Mouse (Mus musculus) heart, adult 18-20 months (tissue): ENCODE data around the gene Rbfox2. TPM values are rescaled to one million over a fixed set of nuclear protein-coding genes. Genes with fewer than 3 reads are reported as not detected.
"Not testable (repeated sequence)": the region's sequence is repeated elsewhere in the genome, so short reads cannot be mapped to it uniquely, and the experiment has no call there.

Experiments used
- DNase-seq, 2 experiments: peaks; one replicate each; pipeline ENCODE4 v3.0.0; 2021 to 2022; ENCODE audit warnings: mixed read lengths in 1 of 2
- total RNA-seq, 2 experiments: library from RNA; stranded (reverse); gene quantifications; 2 replicates each; pipeline ENCODE4 v1.2.3; 2021

Rbfox2 gene
- total RNA-seq, 2 experiments from 2014 or later: 86.5 to 90.5 TPM

DNA sequence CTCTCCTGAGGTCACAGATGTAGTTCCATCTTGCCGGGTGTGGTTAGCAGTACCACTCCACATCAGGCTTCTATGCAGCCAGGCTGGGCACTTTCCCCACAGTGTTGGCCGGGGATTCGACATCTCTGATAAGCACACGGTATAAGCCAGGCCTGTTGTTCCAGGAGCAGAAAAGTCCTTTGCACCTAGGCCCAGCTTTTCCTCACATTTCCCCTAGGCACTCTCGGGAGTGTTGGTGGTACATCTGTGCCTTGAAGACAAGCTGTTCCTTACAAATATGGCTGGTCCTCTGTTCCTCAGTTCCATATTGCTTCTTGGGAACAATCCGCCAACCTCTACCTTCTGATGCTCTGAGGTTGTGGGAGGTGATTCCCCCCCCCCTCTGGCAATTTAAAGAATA, 240.6 kb downstream of the Rbfox2 start:
- no peak for DNase-seq

DNA sequence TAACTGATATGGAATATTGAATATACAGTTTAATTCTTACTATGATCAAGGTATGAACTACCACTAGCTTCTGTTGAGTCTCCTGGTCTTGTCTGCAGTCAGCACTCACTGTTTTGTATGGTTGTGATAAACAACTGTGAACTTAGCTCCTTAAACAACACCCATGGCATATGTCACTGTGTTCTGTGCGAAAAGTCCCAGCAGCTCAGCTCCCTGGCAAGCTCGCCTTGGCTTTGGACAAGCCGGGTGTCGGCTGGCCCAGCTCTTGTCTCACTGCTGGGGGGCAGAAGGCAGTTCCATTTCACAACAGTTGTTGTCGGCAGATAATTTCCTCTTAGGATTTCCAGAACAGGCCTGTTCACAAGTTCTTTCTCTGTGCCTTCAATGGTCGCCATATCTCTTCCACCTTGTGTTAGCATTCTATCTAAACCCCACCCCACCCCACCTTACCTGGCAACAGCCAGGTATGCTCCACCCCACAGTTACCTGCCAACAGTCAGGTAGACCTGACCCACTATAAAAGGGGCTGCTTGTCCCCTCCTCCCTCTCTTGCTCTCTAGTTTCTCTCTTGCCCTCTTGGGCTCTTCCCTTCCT, 241.4 kb downstream of the Rbfox2 start:
- no peak for DNase-seq

DNA sequence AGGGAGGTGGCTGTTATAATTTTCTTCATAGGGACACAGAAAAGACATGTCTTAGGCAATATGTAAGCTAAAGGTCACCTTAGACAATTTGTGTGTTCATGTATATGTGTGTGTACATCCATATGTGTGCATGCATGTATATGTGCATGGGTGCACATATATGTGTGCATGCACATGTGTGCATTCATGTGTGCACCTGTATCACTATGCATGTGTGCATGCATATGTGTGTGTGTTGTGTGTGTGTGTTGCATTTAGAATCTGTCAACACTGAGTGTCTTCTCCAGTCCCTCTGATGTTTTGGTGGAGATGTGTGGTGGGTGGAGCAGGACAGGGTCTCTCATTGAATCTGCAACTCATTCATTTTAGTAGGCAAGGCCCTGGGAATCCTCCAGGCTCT, 244.1 kb downstream of the Rbfox2 start:
- DNase-seq: no peak

GRCm38 (mm10) chr15:77059416-77059815, 247.4 kb downstream of the Rbfox2 start:
- not testable (repeated sequence) for DNase-seq

GRCm38 (mm10) chr15:77058566-77058965, 248.2 kb downstream of the Rbfox2 start:
- no peak for DNase-seq

GRCm38 (mm10) chr15:77056791-77057051, 250.1 kb downstream of the Rbfox2 start:
- DNase-seq: no peak

GRCm38 (mm10) chr15:77056001-77056790, 250.6 kb downstream of the Rbfox2 start:
- DNase-seq: no peak

DNA sequence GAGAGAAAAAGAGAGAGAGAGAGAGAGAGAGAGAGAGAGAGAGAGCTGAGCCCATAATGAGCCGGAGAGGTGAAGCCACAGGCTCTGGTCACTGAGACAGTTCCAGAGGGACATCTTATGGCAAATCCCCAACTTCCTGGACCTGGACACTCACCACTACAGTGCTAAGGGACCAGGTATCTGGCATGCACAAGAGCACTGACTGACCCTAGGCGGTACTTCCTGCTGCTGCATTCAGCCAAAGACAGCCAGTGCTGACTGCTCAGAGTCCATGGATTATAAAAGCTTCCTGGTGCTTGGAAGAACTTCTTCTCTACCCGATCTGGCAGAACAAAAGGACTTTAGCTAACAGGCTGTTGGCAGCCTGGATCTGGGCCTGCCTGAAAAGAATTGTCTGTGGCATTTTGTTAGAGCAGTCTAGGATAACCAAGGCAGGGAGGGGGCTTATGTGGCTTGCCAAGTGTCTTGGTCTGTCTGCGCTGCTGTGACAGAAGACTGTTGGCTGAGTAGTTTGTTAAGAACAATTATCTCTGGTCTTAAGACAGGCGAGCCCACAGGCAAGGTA, 252.1 kb downstream of the Rbfox2 start:
- DNase-seq: no peak

- no peak for DNase-seq
Observed at GRCm38 (mm10) chr15:77053021-77053420, 253.8 kb downstream of the Rbfox2 start.

DNA sequence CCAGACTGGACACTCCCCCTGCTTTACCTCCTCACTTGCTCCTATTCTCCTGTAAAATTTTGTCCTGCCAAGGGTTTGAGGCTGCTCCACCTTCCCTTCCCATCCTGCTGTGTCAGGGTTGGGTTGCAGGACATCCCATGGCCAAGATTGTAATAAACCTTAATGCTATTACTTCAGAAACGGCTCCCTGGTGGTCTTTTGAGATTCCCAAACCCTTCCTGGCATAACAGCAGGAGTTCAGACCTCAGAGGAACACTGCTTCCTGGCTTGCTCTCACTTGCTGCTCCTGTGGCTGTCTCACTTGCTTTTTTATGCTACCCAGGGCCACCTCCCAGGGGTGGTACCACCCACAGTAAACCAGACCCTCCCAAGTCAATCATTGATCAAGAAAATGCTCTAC, 254.6 kb downstream of the Rbfox2 start:
- DNase-seq: no peak

GRCm38 (mm10) chr15:77050570-77050969, 256.2 kb downstream of the Rbfox2 start, which contains the start of gene Mb:
TSS of gene Mb (minus strand) at chr15:77050670.
- no peak for DNase-seq

- peak in 1 of 2 experiments; percentile 40 for DNase-seq
Observed at GRCm38 (mm10) chr15:77045609-77046008, 261.2 kb downstream of the Rbfox2 start.

GRCm38 (mm10) chr15:77044597-77045320, 262.0 kb downstream of the Rbfox2 start, which contains the start of gene Apol6:
TSS of gene Apol6 (plus strand) at chr15:77044729.
- no peak for DNase-seq

DNA sequence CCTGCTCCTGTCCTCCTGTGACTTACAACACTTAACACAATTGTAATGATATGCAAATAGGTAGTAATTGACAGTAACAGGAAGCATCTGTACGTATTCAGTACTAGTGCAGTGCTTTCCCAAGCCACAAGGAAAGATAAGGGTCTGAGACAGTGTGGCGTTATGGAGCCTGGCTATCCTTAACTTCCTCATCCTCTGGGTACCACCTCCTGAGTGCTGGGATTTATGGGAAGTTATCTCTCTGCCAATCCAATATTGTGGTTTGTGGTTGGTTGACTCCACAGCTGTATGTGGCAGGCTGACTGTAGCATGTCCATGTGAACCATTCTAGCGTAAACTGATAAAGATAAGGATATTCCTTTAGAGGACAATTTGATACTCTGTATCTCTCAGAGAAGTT, 266.0 kb downstream of the Rbfox2 start:
- no peak for DNase-seq

GRCm38 (mm10) chr15:77039211-77039700, 267.5 kb downstream of the Rbfox2 start:
- no peak for DNase-seq

- peak; percentile 86 to 93 for DNase-seq
Observed at GRCm38 (mm10) chr15:77037278-77038161, 269.3 kb downstream of the Rbfox2 start.

GRCm38 (mm10) chr15:77036989-77037277, 269.9 kb downstream of the Rbfox2 start:
- no peak for DNase-seq

- DNase-seq: peak; percentile 89 to 94
Observed at GRCm38 (mm10) chr15:77036320-77036988, 270.4 kb downstream of the Rbfox2 start.

DNA sequence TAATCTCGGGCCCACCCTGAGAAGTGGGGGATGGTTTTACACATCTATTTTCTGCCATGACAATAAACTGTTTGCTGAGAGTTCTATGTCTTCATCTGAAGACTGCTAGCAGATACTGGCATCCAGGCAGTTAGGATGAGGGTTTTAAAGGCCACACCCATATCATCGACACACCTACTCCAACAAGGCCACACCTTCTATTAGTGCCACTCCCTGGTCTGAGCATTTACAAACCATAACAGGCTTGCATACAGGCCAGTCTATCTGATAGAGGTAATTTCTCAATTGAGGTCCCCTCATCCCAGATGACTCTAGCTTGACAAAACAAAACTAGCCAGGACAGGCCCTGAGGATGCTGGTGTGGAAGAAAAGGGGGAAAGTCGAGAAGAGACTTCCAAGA, 271.2 kb downstream of the Rbfox2 start:
- DNase-seq: no peak

DNA sequence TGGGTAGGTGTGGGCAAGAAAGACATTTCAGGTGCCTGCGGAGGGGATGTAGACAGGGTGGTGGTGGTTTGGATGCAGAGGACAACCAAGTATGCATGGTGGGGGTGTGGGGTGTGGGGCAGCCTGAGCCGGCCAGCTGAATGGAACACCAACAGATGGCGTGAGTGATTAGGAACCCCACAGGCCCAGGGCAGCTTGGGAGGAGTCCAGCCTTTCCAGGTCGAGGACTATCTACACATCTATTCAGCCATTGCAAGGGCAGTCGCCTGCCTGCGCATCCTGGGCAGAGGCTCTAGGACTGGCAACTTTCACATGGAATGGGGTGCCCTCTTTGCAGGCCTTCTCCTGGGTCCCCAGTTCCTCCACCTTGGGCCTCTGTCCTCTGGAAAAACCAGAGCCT, 272.3 kb downstream of the Rbfox2 start:
- DNase-seq: no peak

- DNase-seq: no peak
Observed at GRCm38 (mm10) chr15:77031271-77031670, 275.5 kb downstream of the Rbfox2 start.
